Mouse (Mus musculus) gastrocnemius, adult 2 months (tissue): ENCODE data around the gene St7. TPM values are rescaled to one million over a fixed set of nuclear protein-coding genes. Genes with fewer than 3 reads are reported as not detected.

ENCODE experiments used
- DNase-seq: peaks from one replicate; pipeline ENCODE4 v3.0.0; 2022
- H3K27ac ChIP-seq: fragments of 200-600 bp; 2 replicates; pipeline ENCODE4 v1.8.1; 2022; ENCODE audit warnings: mild to moderate bottlenecking
- H3K4me3 ChIP-seq: fragments of 200-600 bp; 2 replicates; pipeline ENCODE4 v1.8.1; 2022; ENCODE audit warnings: mild to moderate bottlenecking, moderate library complexity
- CTCF ChIP-seq: fragments of 200-600 bp; IDR thresholded peaks from 2 replicates; pipeline ENCODE4 v1.8.1; 2022; ENCODE audit warnings: antibody characterized with exemption, mild to moderate bottlenecking, moderate library complexity
- intact Hi-C: fragments of 180-260 bp; cut with DNase I; formaldehyde crosslinking; loops from one replicate; pipeline ENCODE4 v1.15.1; 2025
- total RNA-seq, 2 experiments: library from RNA; stranded (reverse); gene quantifications; 2 replicates each; pipeline ENCODE4 v1.2.3; 2021

St7 gene
- total RNA-seq, 2 experiments from 2014 or later: 13.0 to 14.0 TPM

GRCm38 (mm10) chr6:17912825-17913224 is 220.1 kb downstream of the St7 start:
- intact Hi-C loops: no loop called here
- Histone ChIP-seq H3K27ac (no peak overlapping the region), H3K4me3 (no peak overlapping the region)
- no peak for TF ChIP-seq CTCF
- DNase-seq: no peak

- intact Hi-C loops: no loop called here
- Histone ChIP-seq H3K27ac (no peak overlapping the region), H3K4me3 (no peak overlapping the region)
- no peak for DNase-seq
- TF ChIP-seq CTCF: no peak
Observed at GRCm38 (mm10) chr6:17913315-17913714, 220.6 kb downstream of the St7 start.

- TF ChIP-seq CTCF: no peak
- intact Hi-C loops: no loop called here
- no peak for DNase-seq
- Histone ChIP-seq H3K27ac (no peak overlapping the region), H3K4me3 (no peak overlapping the region)
Observed at GRCm38 (mm10) chr6:17914300-17914699, 221.6 kb downstream of the St7 start.

GRCm38 (mm10) chr6:17917233-17917632 is 224.5 kb downstream of the St7 start:
- H3K4me3 ChIP-seq: no peak overlapping the region
- TF ChIP-seq CTCF: no peak
- intact Hi-C loops: no loop called here

GRCm38 (mm10) chr6:17922180-17922579 is 229.4 kb downstream of the St7 start:
- no peak for TF ChIP-seq CTCF
- Histone ChIP-seq H3K4me3 (no peak overlapping the region), H3K27ac (no peak overlapping the region)
- intact Hi-C loops: no loop called here
- no peak for DNase-seq

More at GRCm38 (mm10) chr6:17917233-17917632, 224.5 kb downstream of the St7 start:
- DNase-seq: no peak
- H3K27ac ChIP-seq: no peak overlapping the region

GRCm38 (mm10) chr6:17922967-17923366 is 230.2 kb downstream of the St7 start:
- intact Hi-C loops: no loop called here
- H3K27ac ChIP-seq: no peak overlapping the region
- no peak for DNase-seq
- no peak for TF ChIP-seq CTCF
- H3K4me3 ChIP-seq: no peak overlapping the region

- DNase-seq: no peak
- intact Hi-C loops: no loop called here
- no peak overlapping the region for H3K4me3 ChIP-seq
- TF ChIP-seq CTCF: no peak
- H3K27ac ChIP-seq: no peak overlapping the region
Observed at GRCm38 (mm10) chr6:17923370-17923769, 230.6 kb downstream of the St7 start.

GRCm38 (mm10) chr6:17923894-17924505 is 231.3 kb downstream of the St7 start:
- Histone ChIP-seq H3K4me3 (no peak overlapping the region), H3K27ac (no peak overlapping the region)
- intact Hi-C loops: no loop called here
- no peak for TF ChIP-seq CTCF
- DNase-seq: no peak

- Histone ChIP-seq H3K27ac (no peak overlapping the region), H3K4me3 (no peak overlapping the region)
- DNase-seq: no peak
- intact Hi-C loops: no loop called here
- peak; percentile 61 for TF ChIP-seq CTCF
Observed at GRCm38 (mm10) chr6:17925267-17925666, 232.5 kb downstream of the St7 start.

GRCm38 (mm10) chr6:17927746-17928145 is 235.0 kb downstream of the St7 start:
- intact Hi-C loops: no loop called here
- Histone ChIP-seq H3K27ac (no peak overlapping the region), H3K4me3 (no peak overlapping the region)
- TF ChIP-seq CTCF: no peak
- no peak for DNase-seq

- intact Hi-C loops: no loop called here
Observed at GRCm38 (mm10) chr6:17931187-17931586, 238.5 kb downstream of the St7 start.

GRCm38 (mm10) chr6:17931835-17932234 is 239.1 kb downstream of the St7 start:
- no peak for TF ChIP-seq CTCF
- H3K27ac ChIP-seq: no peak overlapping the region
- intact Hi-C loops: no loop called here
- no peak overlapping the region for H3K4me3 ChIP-seq
- no peak for DNase-seq

More at GRCm38 (mm10) chr6:17931187-17931586, 238.5 kb downstream of the St7 start:
- H3K4me3 ChIP-seq: no peak overlapping the region
- no peak for TF ChIP-seq CTCF
- DNase-seq: no peak
- H3K27ac ChIP-seq: no peak overlapping the region

GRCm38 (mm10) chr6:17932806-17933205 is 240.1 kb downstream of the St7 start:
- no peak overlapping the region for H3K4me3 ChIP-seq
- no peak for TF ChIP-seq CTCF
- DNase-seq: no peak
- intact Hi-C loops: no loop called here
- H3K27ac ChIP-seq: no peak overlapping the region

GRCm38 (mm10) chr6:17938631-17939346 is 246.1 kb downstream of the St7 start:
- intact Hi-C loops: no loop called here
- Histone ChIP-seq H3K4me3 (no peak overlapping the region), H3K27ac (no peak overlapping the region)
- no peak for DNase-seq
- no peak for TF ChIP-seq CTCF
